Mouse (Mus musculus): ENCODE data around the gene Aaed1.

DNA sequence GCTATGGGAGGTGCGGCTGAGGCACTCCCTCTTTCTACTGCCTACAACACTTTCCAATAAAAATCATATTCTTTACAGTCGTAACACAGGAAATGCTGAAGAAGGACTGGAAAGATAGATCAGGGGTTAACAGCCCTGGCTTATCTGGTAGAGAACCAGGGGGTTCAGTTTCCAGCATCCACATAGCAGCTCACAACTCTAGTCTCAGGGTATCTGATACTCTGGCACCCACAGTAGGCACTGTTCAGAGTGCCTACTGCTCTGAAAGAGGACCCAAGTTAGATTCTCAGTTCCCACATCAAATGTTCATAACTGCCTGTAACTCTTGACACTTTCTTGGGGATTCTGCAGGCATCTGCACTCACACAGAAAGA is 393 bp upstream of the Aaed1 start:
- TF ChIP-seq CTCF (conservative IDR thresholded peaks at IDR 0.05; ENCODE audit: insufficient read depth, insufficient read length, low read depth, low read length) (no peak), POLR2A (IDR thresholded peaks at IDR 0.05; ENCODE audit: low read depth, low read length) (no peak)

Data from kidney, adult 2 months (tissue).